Mouse (Mus musculus) cerebellum, adult 2 months (tissue): Measurements from ENCODE around the gene Hsdl2.

Source experiments
- CTCF ChIP-seq: fragments of 200-500 bp; IDR thresholded peaks from 2 replicates; pipeline ENCODE4 v1.5.1; 2011; ENCODE audit warnings: low read depth, mild to moderate bottlenecking, control low read depth, low read length, moderate library complexity, borderline replicate concordance; ENCODE audit not compliant: insufficient read depth
- POLR2A ChIP-seq: fragments of 200-500 bp; IDR thresholded peaks from 2 replicates; pipeline ENCODE4 v1.6.1; 2011; ENCODE audit warnings: low read length, control low read depth, borderline replicate concordance; ENCODE audit not compliant: insufficient read depth

- no peak for TF ChIP-seq CTCF
- no peak for TF ChIP-seq POLR2A
Measured at GRCm38 (mm10) chr4:59575184-59575958, 6.0 kb upstream of the Hsdl2 start.
